Mouse (Mus musculus): ENCODE results near the gene Abi3bp. TPM values are rescaled to one million over a fixed set of nuclear protein-coding genes. Genes with fewer than 3 reads are reported as not detected.

Gene Abi3bp
- polyA plus RNA-seq, 1 experiment from 2014 or later: 0.80 TPM

- ATAC-seq (ENCODE audit: low FRiP score, low read depth): no peak
- no peak overlapping the region; the same call in 1 of the 2 replicates for H3K4me2 ChIP-seq (replicated peaks)
- H3K27me3 ChIP-seq: no peaks in the 10 kb centered on the region
- H3K4me3 ChIP-seq: no peak overlapping the region
- no peak overlapping the region for H3K27ac ChIP-seq (replicated peaks)
- no peaks in the 10 kb centered on the region for H3K4me1 ChIP-seq
- no peaks in the 10 kb centered on the region for H3K36me3 ChIP-seq
- no peaks in the 10 kb centered on the region for H3K9me3 ChIP-seq
- WGBS: 74% methylated on average over 12 of the region's 12 CpGs
- H3K9ac ChIP-seq (replicated peaks): no peak overlapping the region
Observed at GRCm38 (mm10) chr16:56655193-56655910, 177.7 kb downstream of the Abi3bp start.

DNA sequence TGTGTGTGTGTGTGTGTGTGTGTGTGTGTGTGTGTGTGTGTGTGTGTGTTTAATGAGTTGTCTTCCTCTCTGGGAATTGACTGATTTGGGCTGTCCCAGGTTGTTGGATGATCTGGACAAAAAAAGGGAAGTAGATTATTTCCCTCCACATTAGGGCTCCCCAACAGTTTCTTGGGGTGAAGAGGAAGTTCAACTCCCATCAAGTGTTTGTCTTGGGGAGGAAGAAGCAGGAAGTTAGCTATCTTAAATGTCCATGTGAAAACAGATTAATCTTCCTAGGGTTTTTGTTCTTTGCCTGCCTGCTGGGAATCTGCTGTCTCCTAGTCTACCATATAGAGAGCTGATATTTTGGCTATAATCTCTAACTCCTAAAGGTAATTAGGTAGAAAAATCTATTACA lies 181.2 kb downstream of the Abi3bp start:
- H3K4me1 ChIP-seq: no peaks in the 10 kb centered on the region
- ATAC-seq (ENCODE audit: low FRiP score, low read depth): no peak
- H3K36me3 ChIP-seq: no peaks in the 10 kb centered on the region
- no peak overlapping the region for H3K4me2 ChIP-seq (replicated peaks)
- no peak overlapping the region for H3K27ac ChIP-seq (replicated peaks)
- no peaks in the 10 kb centered on the region for H3K27me3 ChIP-seq
- H3K9me3 ChIP-seq: no peaks in the 10 kb centered on the region
- H3K4me3 ChIP-seq: no peak overlapping the region
- no peak overlapping the region for H3K9ac ChIP-seq (replicated peaks)

- Histone ChIP-seq H3K9me3 (no peaks in the 10 kb centered on the region), H3K36me3 (no peaks in the 10 kb centered on the region), H3K27me3 (no peaks in the 10 kb centered on the region), H3K27ac (replicated peaks) (no peak overlapping the region), H3K4me3 (no peak overlapping the region), H3K4me1 (no peaks in the 10 kb centered on the region), H3K9ac (replicated peaks) (no peak overlapping the region), H3K4me2 (replicated peaks) (no peak overlapping the region)
- ATAC-seq (ENCODE audit: low FRiP score, low read depth): no peak
- 82% methylated on average over 5 of the region's 5 CpGs for WGBS
Observed at GRCm38 (mm10) chr16:56669520-56669919, 191.8 kb downstream of the Abi3bp start.

DNA sequence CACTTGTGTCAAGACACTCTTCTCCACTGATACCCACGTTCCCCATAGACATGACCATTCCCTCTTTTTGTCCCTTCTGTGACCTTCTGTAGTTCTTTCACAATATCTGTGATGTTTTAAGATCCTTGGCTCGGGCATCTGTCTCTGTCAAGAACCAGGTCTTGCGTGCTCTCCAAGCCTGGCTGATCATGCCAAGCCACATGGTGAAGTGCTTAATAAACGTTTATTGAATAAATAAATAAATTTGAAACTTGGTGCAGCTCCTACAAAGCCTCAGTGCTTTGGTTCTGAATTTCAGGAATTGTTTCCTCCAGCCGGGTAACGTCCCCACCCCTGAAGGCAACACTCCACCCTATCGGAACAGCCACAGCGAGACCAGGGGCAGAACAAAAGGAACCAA lies 193.3 kb downstream of the Abi3bp start:
- H3K4me3 ChIP-seq: no peak overlapping the region
- no peaks in the 10 kb centered on the region for H3K9me3 ChIP-seq
- no peaks in the 10 kb centered on the region for H3K27me3 ChIP-seq
- H3K36me3 ChIP-seq: no peaks in the 10 kb centered on the region
- no peak overlapping the region for H3K4me2 ChIP-seq (replicated peaks)
- no peak overlapping the region for H3K27ac ChIP-seq (replicated peaks)
- H3K9ac ChIP-seq (replicated peaks): no peak overlapping the region
- ATAC-seq (ENCODE audit: low FRiP score, low read depth): no peak
- no peaks in the 10 kb centered on the region for H3K4me1 ChIP-seq
- 87% methylated on average over 8 of the region's 8 CpGs for WGBS

DNA sequence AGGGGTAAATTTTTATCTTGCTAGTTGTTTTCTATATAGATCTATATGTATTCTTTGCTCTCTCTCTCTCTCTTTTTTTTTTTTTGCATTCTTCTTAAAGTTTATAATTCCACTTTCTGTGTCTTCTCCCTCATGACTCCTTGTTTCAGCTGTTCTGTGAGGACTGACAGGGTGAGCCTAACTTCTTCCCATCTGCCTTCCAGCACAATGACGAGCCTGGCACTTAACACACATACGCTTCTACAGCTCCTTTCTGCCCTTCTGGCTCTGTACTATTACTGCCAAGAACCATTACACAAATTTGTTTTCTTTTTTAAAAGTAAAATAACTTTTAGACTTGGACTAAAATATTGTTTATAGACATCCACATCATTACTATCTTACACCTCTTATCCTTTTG lies 195.7 kb downstream of the Abi3bp start:
- no peak overlapping the region for H3K27ac ChIP-seq (replicated peaks)

DNA sequence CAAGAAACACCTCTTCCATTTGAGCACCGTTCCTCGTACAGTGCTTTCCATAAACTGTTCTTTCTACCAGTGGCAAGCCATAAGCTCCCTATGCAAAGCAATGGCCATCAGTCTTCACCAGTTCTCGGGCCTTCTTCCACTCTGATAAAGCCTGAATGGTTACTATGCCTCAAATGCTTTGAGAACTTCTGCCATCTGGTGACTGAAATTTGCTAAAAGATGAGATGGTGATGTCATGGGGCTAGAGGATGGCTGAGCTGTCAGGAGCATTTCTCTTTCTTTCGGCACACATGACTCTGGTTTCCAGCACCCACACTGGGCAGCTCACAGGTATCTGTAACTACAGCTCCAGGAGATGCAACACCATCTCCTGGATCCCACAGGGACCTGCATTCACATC lies 199.5 kb downstream of the Abi3bp start:
- no peak for ATAC-seq (ENCODE audit: low FRiP score, low read depth)

More for the DNA sequence above, 195.7 kb downstream of the Abi3bp start:
- no peaks in the 10 kb centered on the region for H3K4me1 ChIP-seq
- ATAC-seq (ENCODE audit: low FRiP score, low read depth): no peak
- no peak overlapping the region for H3K9ac ChIP-seq (replicated peaks)
- H3K27me3 ChIP-seq: no peaks in the 10 kb centered on the region
- no peak overlapping the region for H3K4me3 ChIP-seq
- WGBS: 84% methylated on average over 2 of the region's 2 CpGs
- H3K4me2 ChIP-seq (replicated peaks): no peak overlapping the region
- no peaks in the 10 kb centered on the region for H3K36me3 ChIP-seq
- no peaks in the 10 kb centered on the region for H3K9me3 ChIP-seq

GRCm38 (mm10) chr16:56681010-56681645 lies 203.4 kb downstream of the Abi3bp start:
- WGBS: 71% methylated on average over 8 of the region's 8 CpGs
- Histone ChIP-seq H3K27ac (replicated peaks) (no peak overlapping the region), H3K36me3 (peaks cover 8% of the 10 kb centered on the region), H3K27me3 (no peaks in the 10 kb centered on the region), H3K9ac (replicated peaks) (no peak overlapping the region), H3K4me3 (no peak overlapping the region), H3K4me2 (replicated peaks) (no peak overlapping the region), H3K4me1 (no peaks in the 10 kb centered on the region; the same call in 1 of the 2 replicates), H3K9me3 (no peaks in the 10 kb centered on the region)
- peak; percentile 72 for ATAC-seq (ENCODE audit: low FRiP score, low read depth)

More for the DNA sequence above, 199.5 kb downstream of the Abi3bp start:
- WGBS: 75% methylated on average over 4 of the region's 4 CpGs
- no peak overlapping the region for H3K4me3 ChIP-seq
- no peak overlapping the region for H3K4me2 ChIP-seq (replicated peaks)
- H3K4me1 ChIP-seq: no peaks in the 10 kb centered on the region; the same call in 1 of the 2 replicates
- H3K27ac ChIP-seq (replicated peaks): no peak overlapping the region
- no peak overlapping the region for H3K9ac ChIP-seq (replicated peaks)
- no peaks in the 10 kb centered on the region for H3K27me3 ChIP-seq
- H3K9me3 ChIP-seq: no peaks in the 10 kb centered on the region
- H3K36me3 ChIP-seq: no peaks in the 10 kb centered on the region

- H3K27ac ChIP-seq (replicated peaks): no peak overlapping the region
- H3K4me1 ChIP-seq: no peaks in the 10 kb centered on the region
- no peak overlapping the region for H3K9ac ChIP-seq (replicated peaks)
- no peak overlapping the region for H3K4me2 ChIP-seq (replicated peaks)
- H3K9me3 ChIP-seq: no peaks in the 10 kb centered on the region
- ATAC-seq (ENCODE audit: low FRiP score, low read depth): no peak
- WGBS: 95% methylated on average over 5 of the region's 5 CpGs
- H3K27me3 ChIP-seq: no peaks in the 10 kb centered on the region
- peaks cover 39% of the 10 kb centered on the region for H3K36me3 ChIP-seq
- H3K4me3 ChIP-seq: no peak overlapping the region
Observed at GRCm38 (mm10) chr16:56686747-56687146, 209.1 kb downstream of the Abi3bp start.

DNA sequence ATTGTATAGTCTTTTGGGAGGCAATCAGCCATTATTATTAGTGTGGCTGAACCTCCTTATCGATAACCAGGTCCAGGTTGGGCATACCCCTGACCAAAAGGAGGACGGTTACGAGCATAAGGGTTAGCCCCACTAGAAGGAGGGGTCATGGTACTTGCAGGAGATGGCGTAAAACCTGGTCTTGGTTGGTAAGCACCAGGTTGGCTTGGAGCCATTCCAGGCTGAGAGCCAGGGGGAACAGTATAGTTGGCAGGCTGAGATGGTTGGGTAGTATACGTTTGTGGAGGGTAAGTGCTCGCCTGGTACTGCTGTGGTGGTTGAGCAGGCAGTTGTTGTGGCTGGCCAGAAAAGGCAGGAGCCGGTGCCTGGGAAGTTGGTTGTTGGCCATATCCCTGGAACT lies 213.0 kb downstream of the Abi3bp start:
- H3K9ac ChIP-seq (replicated peaks): no peak overlapping the region
- no peak overlapping the region for H3K4me3 ChIP-seq
- WGBS: 97% methylated on average over 7 of the region's 7 CpGs
- H3K27me3 ChIP-seq: no peaks in the 10 kb centered on the region
- no peak for ATAC-seq (ENCODE audit: low FRiP score, low read depth)
- H3K36me3 ChIP-seq: peaks cover 44% of the 10 kb centered on the region
- H3K9me3 ChIP-seq: no peaks in the 10 kb centered on the region
- no peak overlapping the region for H3K27ac ChIP-seq (replicated peaks)
- no peak overlapping the region for H3K4me2 ChIP-seq (replicated peaks)
- H3K4me1 ChIP-seq: no peaks in the 10 kb centered on the region

- ATAC-seq (ENCODE audit: low FRiP score, low read depth): peak; percentile 41; the same call in 1 of the 2 replicates
- no peak overlapping the region for H3K4me2 ChIP-seq (replicated peaks)
- no peak overlapping the region for H3K27ac ChIP-seq (replicated peaks)
- no peaks in the 10 kb centered on the region for H3K9me3 ChIP-seq
- no peak overlapping the region for H3K9ac ChIP-seq (replicated peaks)
- H3K27me3 ChIP-seq: no peaks in the 10 kb centered on the region
- no peak overlapping the region for H3K4me3 ChIP-seq
- H3K36me3 ChIP-seq: peaks cover 30% of the 10 kb centered on the region
- WGBS: 76% methylated on average over 2 of the region's 2 CpGs
- no peaks in the 10 kb centered on the region for H3K4me1 ChIP-seq
Observed at GRCm38 (mm10) chr16:56696448-56696847, 218.8 kb downstream of the Abi3bp start.

DNA sequence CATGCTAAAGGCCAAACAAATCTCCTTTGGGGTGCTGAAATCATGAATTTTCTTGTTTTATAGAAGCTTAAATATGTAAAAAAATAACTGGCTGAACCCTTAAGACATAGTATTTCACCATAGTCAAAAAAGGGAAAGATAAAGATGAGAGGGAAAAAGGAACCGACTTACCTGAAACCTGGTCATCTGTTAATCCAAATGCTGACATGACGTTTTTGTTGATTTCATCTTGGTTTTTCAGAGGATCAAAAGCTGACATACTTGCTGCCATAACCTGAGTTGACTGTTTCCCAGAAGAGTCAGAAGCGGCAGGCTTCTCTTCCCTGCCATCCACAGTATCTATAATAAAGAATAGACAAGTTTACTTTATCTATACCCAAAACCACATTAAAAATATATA lies 223.2 kb downstream of the Abi3bp start:
- ATAC-seq (ENCODE audit: low FRiP score, low read depth): no peak
- no peaks in the 10 kb centered on the region for H3K4me1 ChIP-seq
- no peak overlapping the region for H3K27ac ChIP-seq (replicated peaks)
- no peak overlapping the region for H3K9ac ChIP-seq (replicated peaks)
- no peaks in the 10 kb centered on the region for H3K9me3 ChIP-seq
- H3K4me2 ChIP-seq (replicated peaks): no peak overlapping the region
- WGBS: 94% methylated on average over 3 of the region's 3 CpGs
- H3K27me3 ChIP-seq: no peaks in the 10 kb centered on the region
- no peak overlapping the region for H3K4me3 ChIP-seq
- H3K36me3 ChIP-seq: peaks cover 32% of the 10 kb centered on the region

- H3K4me2 ChIP-seq (replicated peaks): no peak overlapping the region
- ATAC-seq (ENCODE audit: low FRiP score, low read depth): no peak
Observed at GRCm38 (mm10) chr16:56705731-56706130, 228.1 kb downstream of the Abi3bp start.

More at GRCm38 (mm10) chr16:56705731-56706130, 228.1 kb downstream of the Abi3bp start:
- no peaks in the 10 kb centered on the region for H3K9me3 ChIP-seq
- no peak overlapping the region for H3K9ac ChIP-seq (replicated peaks)
- no peak overlapping the region for H3K27ac ChIP-seq (replicated peaks)
- WGBS: 83% methylated on average over 3 of the region's 3 CpGs
- H3K4me3 ChIP-seq: no peak overlapping the region
- H3K36me3 ChIP-seq: peaks cover 59% of the 10 kb centered on the region
- H3K4me1 ChIP-seq: no peaks in the 10 kb centered on the region
- no peaks in the 10 kb centered on the region for H3K27me3 ChIP-seq

Data from midbrain, embryonic 12.5 days (tissue).